Mouse (Mus musculus): ENCODE measurements at regions not wholly inside any gene's neighbourhood (a gene's known extent, or its start where the extent isn't known, plus 50 kb on each side); places are given as distances from the start of the nearest gene placed in this dataset.
"Not testable (repeated sequence)": the region's sequence is repeated elsewhere in the genome, so short reads cannot be mapped to it uniquely, and the experiment has no call there.

- no peak overlapping the region for H3K4me3 ChIP-seq
- no peak overlapping the region for H3K4me2 ChIP-seq (ENCODE audit: low read depth)
- H3K27me3 ChIP-seq (ENCODE audit: control insufficient read depth, insufficient read depth, insufficient read length): no peaks in the 10 kb centered on the region
- no peak overlapping the region for H3ac ChIP-seq (ENCODE audit: control insufficient read depth, insufficient read length)
- TF ChIP-seq REST (IDR thresholded peaks at IDR 0.05; ENCODE audit: insufficient read depth, insufficient read length) (no peak), POLR2AphosphoS2 (IDR thresholded peaks at IDR 0.05; ENCODE audit: insufficient read length, low read depth) (no peak), USF1 (IDR thresholded peaks at IDR 0.05; ENCODE audit: low read depth) (no peak), POLR2A (IDR thresholded peaks at IDR 0.05; ENCODE audit: insufficient read length, low read depth) (no peak), TCF12 (IDR thresholded peaks at IDR 0.05; ENCODE audit: insufficient read depth, poor library complexity, severe bottlenecking) (no peak), CEBPB (IDR thresholded peaks at IDR 0.05; ENCODE audit: insufficient read depth, poor library complexity, severe bottlenecking) (no peak), E2F4 (IDR thresholded peaks at IDR 0.05; ENCODE audit: insufficient read depth) (no peak), TCF3 (IDR thresholded peaks at IDR 0.05; ENCODE audit: insufficient read length, low read depth) (no peak), SRF (IDR thresholded peaks at IDR 0.05; ENCODE audit: control insufficient read depth, insufficient read length, low read depth) (no peak), MYOG (IDR thresholded peaks at IDR 0.05; ENCODE audit: control insufficient read depth in 1 of 3, insufficient read depth in 1 of 3, insufficient read length in 2 of 3, low read depth in 2 of 3) (no peak), MYOD1 (IDR thresholded peaks at IDR 0.05; ENCODE audit: control insufficient read depth in 1 of 3, insufficient read length in 2 of 3, low read depth in 2 of 3) (no peak), MAX (IDR thresholded peaks at IDR 0.05; ENCODE audit: low read depth) (no peak)
- H3K79me2 ChIP-seq (ENCODE audit: control insufficient read depth, insufficient read depth): no peaks in the 10 kb centered on the region
- H3K36me3 ChIP-seq (ENCODE audit: control insufficient read depth, insufficient read depth): no peaks in the 10 kb centered on the region
Observed at GRCm38 (mm10) chr16:76938128-76938527, 75.4 kb upstream of the Usp25 start.

GRCm38 (mm10) chr16:76927901-76928300 lies 85.6 kb upstream of the Usp25 start:
- no peaks in the 10 kb centered on the region for H3K36me3 ChIP-seq (ENCODE audit: control insufficient read depth, insufficient read depth)
- H3K4me3 ChIP-seq: no peak overlapping the region
- H3K27me3 ChIP-seq (ENCODE audit: control insufficient read depth, insufficient read depth, insufficient read length): no peaks in the 10 kb centered on the region
- H3K79me2 ChIP-seq (ENCODE audit: control insufficient read depth, insufficient read depth): no peaks in the 10 kb centered on the region
- H3K4me2 ChIP-seq (ENCODE audit: low read depth): no peak overlapping the region
- no peak for TF ChIP-seq CEBPB (IDR thresholded peaks at IDR 0.05; ENCODE audit: insufficient read depth, poor library complexity, severe bottlenecking)
- no peak overlapping the region for H3ac ChIP-seq (ENCODE audit: control insufficient read depth, insufficient read length)

GRCm38 (mm10) chr16:76920137-76920536 lies 93.4 kb upstream of the Usp25 start:
- TF ChIP-seq MYOD1 (IDR thresholded peaks at IDR 0.05; ENCODE audit: control insufficient read depth in 1 of 3, insufficient read length in 2 of 3, low read depth in 2 of 3) (peak in 2 of 3 experiments; percentile 36 to 70), MYOG (IDR thresholded peaks at IDR 0.05; ENCODE audit: control insufficient read depth in 1 of 3, insufficient read depth in 1 of 3, insufficient read length in 2 of 3, low read depth in 2 of 3) (peak in 2 of 3 experiments; percentile 55 to 60)
- not testable (repeated sequence) for H3K4me2 ChIP-seq (ENCODE audit: low read depth); H3K4me3 ChIP-seq; H3K79me2 ChIP-seq (ENCODE audit: control insufficient read depth, insufficient read depth); H3K27me3 ChIP-seq (ENCODE audit: control insufficient read depth, insufficient read depth, insufficient read length); H3K36me3 ChIP-seq (ENCODE audit: control insufficient read depth, insufficient read depth); H3ac ChIP-seq (ENCODE audit: control insufficient read depth, insufficient read length)

GRCm38 (mm10) chr16:76918598-76918997 lies 94.9 kb upstream of the Usp25 start:
- Histone ChIP-seq H3K79me2 (ENCODE audit: control insufficient read depth, insufficient read depth) (no peaks in the 10 kb centered on the region), H3K4me3 (no peak overlapping the region), H3ac (ENCODE audit: control insufficient read depth, insufficient read length) (no peak overlapping the region), H3K4me2 (ENCODE audit: low read depth) (no peak overlapping the region), H3K36me3 (ENCODE audit: control insufficient read depth, insufficient read depth) (no peaks in the 10 kb centered on the region), H3K27me3 (ENCODE audit: control insufficient read depth, insufficient read depth, insufficient read length) (no peaks in the 10 kb centered on the region)
- TF ChIP-seq MAX (IDR thresholded peaks at IDR 0.05; ENCODE audit: low read depth): no peak
- TF ChIP-seq POLR2AphosphoS2 (IDR thresholded peaks at IDR 0.05; ENCODE audit: insufficient read length, low read depth): no peak
- no peak for TF ChIP-seq MYOG (IDR thresholded peaks at IDR 0.05; ENCODE audit: control insufficient read depth in 1 of 3, insufficient read depth in 1 of 3, insufficient read length in 2 of 3, low read depth in 2 of 3)
- TF ChIP-seq TCF12 (IDR thresholded peaks at IDR 0.05; ENCODE audit: insufficient read depth, poor library complexity, severe bottlenecking): no peak
- no peak for TF ChIP-seq POLR2A (IDR thresholded peaks at IDR 0.05; ENCODE audit: insufficient read length, low read depth)
- TF ChIP-seq CEBPB (IDR thresholded peaks at IDR 0.05; ENCODE audit: insufficient read depth, poor library complexity, severe bottlenecking): no peak
- TF ChIP-seq SRF (IDR thresholded peaks at IDR 0.05; ENCODE audit: control insufficient read depth, insufficient read length, low read depth): no peak
- no peak for TF ChIP-seq E2F4 (IDR thresholded peaks at IDR 0.05; ENCODE audit: insufficient read depth)
- no peak for TF ChIP-seq REST (IDR thresholded peaks at IDR 0.05; ENCODE audit: insufficient read depth, insufficient read length)
- no peak for TF ChIP-seq USF1 (IDR thresholded peaks at IDR 0.05; ENCODE audit: low read depth)
- no peak for TF ChIP-seq MYOD1 (IDR thresholded peaks at IDR 0.05; ENCODE audit: control insufficient read depth in 1 of 3, insufficient read length in 2 of 3, low read depth in 2 of 3)
- TF ChIP-seq TCF3 (IDR thresholded peaks at IDR 0.05; ENCODE audit: insufficient read length, low read depth): no peak

- Histone ChIP-seq H3ac (ENCODE audit: control insufficient read depth, insufficient read length) (no peak overlapping the region), H3K27me3 (ENCODE audit: control insufficient read depth, insufficient read depth, insufficient read length) (no peaks in the 10 kb centered on the region), H3K36me3 (ENCODE audit: control insufficient read depth, insufficient read depth) (no peaks in the 10 kb centered on the region), H3K4me3 (no peak overlapping the region), H3K4me2 (ENCODE audit: low read depth) (no peak overlapping the region), H3K79me2 (ENCODE audit: control insufficient read depth, insufficient read depth) (no peaks in the 10 kb centered on the region)
- no peak for TF ChIP-seq MAX (IDR thresholded peaks at IDR 0.05; ENCODE audit: low read depth)
- TF ChIP-seq MYOD1 (IDR thresholded peaks at IDR 0.05; ENCODE audit: control insufficient read depth in 1 of 3, insufficient read length in 2 of 3, low read depth in 2 of 3): no peak
Observed at GRCm38 (mm10) chr16:76914311-76914710, 99.2 kb upstream of the Usp25 start.

Measured in myocyte (in vitro differentiated cells).